Mouse (Mus musculus): Measurements from ENCODE around the gene Metap1.

Metap1 gene

DNA sequence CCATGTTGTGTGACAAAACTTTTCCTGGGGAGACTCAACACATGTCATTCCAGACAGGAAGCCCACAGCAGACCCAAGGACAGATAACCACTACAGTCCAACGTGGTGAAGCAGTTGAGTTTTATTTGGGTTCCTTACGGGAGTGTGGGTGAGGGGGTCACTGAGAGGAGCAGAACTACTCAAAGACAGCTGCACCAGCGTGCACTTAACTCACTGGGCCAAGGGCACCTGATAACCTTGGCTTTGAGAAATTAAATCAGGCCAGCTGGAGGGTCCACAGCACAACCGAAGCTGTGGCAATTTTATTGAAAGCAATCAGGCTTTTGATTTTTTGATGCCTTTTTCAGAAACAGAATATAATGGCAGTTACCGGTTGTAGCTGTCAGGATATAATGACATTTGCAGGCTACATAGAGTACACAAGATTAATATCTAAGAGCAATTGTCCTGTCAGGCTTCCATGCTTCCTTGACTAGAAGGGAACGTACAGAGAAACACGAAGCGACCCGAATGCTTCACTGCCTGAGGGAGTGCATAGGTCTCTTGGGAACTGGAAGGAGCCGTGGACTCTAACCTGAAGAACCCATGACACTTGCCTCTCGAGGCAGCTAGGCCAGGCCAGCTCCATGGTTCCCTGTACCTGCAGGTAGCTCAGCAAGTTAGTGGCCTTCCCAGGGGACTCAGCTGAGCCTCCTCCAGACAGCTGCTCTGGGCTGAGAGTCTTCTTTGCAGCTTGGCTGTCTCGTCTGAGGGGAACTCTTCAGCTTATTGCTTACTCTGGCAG lies 41.0 kb downstream of the Metap1 start:
- no peak for DNase-seq

- no peak for DNase-seq
These were observed 45.9 kb downstream of the Metap1 start for GRCm38 (mm10) chr3:138443465-138443771.

GRCm38 (mm10) chr3:138442612-138443464 lies 46.5 kb downstream of the Metap1 start, which contains the start of gene Adh5:
TSS of gene Adh5 (plus strand) at chr3:138443093.
- DNase-seq, result peak; percentile 89

DNA sequence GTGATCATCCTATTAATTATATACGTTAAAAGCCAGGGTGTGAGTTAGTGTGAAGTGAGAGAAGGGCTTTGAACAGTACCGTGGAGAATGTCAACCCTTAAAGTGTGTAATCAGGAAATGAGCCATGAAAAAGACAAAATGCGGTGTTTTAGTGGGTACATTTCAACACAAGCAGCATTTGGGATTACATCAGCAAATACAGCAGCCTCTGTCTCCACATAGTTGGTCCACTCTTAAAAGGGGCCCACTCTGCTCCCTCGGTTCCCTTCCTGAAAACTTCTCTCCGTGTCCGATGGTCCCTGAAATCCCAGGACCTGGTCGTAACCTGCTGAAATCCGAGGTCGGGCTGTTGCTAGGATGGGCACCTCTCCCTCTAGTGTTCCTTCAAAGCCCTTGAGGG lies 47.1 kb downstream of the Metap1 start:
- no peak for DNase-seq

- DNase-seq, result no peak
These were observed 50.6 kb downstream of the Metap1 start for GRCm38 (mm10) chr3:138438716-138439115.

DNA sequence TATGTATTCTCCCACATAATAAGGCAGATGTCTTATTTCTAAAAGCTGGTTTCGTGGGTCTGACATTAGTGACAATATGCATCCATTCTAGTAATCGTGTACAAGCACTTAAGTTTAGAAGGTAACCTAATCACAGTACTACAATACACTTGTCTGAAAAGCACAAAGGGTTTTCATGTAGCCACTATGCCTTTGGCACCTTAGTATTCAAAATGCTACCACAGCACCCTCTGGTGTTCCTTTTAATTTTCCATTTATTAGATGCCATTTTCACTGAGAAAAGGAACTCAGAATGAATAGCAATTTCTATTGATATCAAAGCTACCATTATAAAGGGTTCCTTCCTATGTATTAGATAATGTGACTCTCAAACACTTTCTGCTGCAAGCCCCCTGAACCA lies 57.5 kb downstream of the Metap1 start:
- no peak for DNase-seq

DNA sequence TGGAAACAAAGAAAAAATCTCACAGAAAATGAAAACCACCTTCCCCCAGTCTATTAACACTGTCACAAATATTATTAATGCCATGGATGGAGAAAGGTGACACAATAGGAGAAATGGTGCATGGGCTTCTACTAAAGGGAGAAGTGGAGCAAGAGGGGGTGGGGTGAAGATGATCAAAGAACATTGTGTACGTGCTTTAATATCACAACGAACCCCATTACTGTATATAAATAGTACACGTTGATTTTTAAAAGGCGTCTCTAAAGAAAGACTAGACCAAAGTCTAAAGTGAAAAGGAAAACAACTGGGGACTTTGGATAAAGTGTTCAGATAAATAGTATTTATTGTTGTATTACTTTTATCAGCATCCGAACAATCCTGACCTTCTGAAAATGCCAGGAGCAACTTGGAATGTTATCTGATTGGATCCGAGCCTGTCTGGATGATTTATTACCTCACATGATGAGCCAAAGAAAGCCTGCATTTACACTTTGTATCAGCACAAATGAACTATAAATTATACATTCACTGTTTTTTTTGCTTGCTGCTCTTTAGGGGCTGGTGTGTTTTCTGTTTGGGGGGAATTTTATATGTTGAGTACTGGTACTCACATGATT lies 58.8 kb downstream of the Metap1 start:
- DNase-seq, result no peak

- no peak for DNase-seq
These were observed 65.1 kb downstream of the Metap1 start for GRCm38 (mm10) chr3:138424247-138424646.

- no peak for DNase-seq
These were observed 65.7 kb downstream of the Metap1 start for GRCm38 (mm10) chr3:138423664-138424063.

GRCm38 (mm10) chr3:138420385-138420784 lies 68.9 kb downstream of the Metap1 start:
- DNase-seq, result no peak

DNA sequence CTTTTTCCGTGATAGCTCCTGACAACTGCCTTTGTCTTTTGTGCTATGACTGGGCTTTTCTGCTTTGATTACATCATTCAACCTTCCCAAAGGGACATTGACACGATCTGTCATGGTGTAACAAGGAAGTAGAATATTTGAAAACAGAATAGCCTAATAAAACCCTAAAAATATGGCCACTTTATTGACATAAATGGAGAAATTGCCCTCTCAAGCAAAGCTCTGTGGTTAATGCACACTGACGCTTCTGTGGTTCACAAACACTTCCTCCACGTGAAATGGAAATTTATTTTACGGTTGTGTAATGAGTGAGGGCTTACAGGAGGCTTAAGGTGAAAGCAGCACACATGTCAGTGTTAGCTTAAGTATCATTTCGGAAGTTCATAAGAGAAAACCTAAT lies 69.9 kb downstream of the Metap1 start:
- no peak for DNase-seq

DNA sequence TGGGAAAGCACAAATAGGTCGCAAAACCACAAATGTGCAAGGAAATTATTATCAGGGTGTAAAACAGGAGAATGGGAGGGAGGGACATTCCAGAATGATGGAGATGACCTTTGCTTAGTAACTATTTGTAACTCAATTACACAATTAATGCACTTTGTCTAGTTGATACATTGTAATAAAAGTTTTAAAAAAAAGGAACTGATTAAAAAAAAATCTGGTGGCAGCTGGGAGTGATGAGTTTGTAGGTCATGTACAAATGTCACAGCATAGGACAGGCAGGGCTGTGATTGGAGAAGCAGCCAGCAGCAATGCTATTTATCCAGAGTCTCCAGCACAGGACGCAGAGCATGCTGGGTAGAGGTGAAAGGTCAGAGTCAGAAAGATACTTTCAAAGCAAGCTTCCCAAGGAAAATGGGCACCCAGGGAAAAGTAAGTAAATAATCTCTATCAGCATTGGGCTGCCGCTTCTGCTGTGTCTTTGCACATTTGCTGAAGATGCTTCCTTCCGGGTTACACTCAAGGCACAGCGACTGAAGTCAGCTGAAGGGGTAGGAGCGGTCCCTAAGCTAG lies 74.1 kb downstream of the Metap1 start, which contains the start of gene Adh4:
Gene Adh4, plus strand, starts transcription at position 346 of the 570 bp plus-strand sequence.
- no peak for DNase-seq

DNA sequence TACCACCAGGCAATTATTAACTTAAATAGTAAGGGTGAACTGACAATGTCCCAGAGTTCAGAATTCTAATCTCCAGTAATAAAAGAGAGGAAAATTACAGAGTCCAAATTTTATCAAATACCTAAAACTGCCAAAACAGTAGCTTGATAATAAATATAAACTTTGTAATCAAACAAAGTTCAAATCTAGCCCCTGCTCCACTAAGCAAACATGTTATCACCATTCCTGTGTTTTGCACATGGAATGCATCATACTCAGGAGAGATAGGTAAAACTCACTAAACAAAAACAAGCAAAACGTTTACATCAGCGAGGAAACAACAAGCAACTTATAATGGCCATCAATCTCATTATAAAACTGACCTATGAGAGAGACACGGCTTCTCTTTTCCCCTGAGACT lies 79.1 kb downstream of the Metap1 start:
- no peak for DNase-seq

DNA sequence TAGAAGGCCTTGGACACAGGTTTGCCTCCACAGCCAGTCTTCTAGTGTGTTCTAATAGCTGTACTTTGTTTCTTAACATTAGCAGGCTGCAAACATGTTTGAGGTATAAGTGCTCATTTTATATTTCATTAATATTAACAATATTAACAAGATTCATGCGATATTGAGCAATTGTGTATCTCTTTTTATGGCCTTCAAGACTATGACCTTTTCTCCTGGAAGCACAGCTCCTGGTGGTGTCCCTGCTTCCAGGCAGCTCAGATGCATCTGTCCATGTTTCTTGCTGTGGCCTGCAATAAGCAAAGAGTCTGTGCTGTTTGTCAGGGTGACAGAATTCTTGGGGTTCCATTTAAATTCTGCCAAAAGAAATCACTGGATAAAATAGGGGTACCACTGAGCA lies 79.7 kb downstream of the Metap1 start:
- no peak for DNase-seq
